Mouse (Mus musculus) heart, embryonic 13.5 days (tissue): ENCODE results near the gene Ocel1. TPM values are rescaled to one million over a fixed set of nuclear protein-coding genes. Genes with fewer than 3 reads are reported as not detected.

Experiments
- ATAC-seq: fragments of 200-750 bp; cut with Nextera tagmentation; 2 replicates; pipeline ENCODE4 v1.8.0; 2017; ENCODE audit warnings: moderate TSS enrichment; ENCODE audit not compliant: insufficient number of reproducible peaks, low FRiP score, low TSS enrichment; ENCODE audit errors: extremely low read depth
- H3K27ac ChIP-seq: fragments of 300-500 bp; sonication (generic); replicated peaks from 2 replicates; pipeline ENCODE4 v1.5.1; 2015; ENCODE audit warnings: moderate library complexity, mild to moderate bottlenecking, inconsistent platforms
- H3K27me3 ChIP-seq: fragments of 300-500 bp; sonication (generic); replicated peaks from 2 replicates; pipeline ENCODE4 v1.6.1; 2015; ENCODE audit warnings: mild to moderate bottlenecking, inconsistent platforms
- H3K36me3 ChIP-seq: fragments of 300-500 bp; sonication (generic); 2 replicates; pipeline ENCODE4 v1.6.1; 2015; ENCODE audit warnings: mild to moderate bottlenecking, inconsistent platforms
- H3K4me1 ChIP-seq: fragments of 300-500 bp; sonication (generic); 2 replicates; pipeline ENCODE4 v1.6.1; 2015; ENCODE audit warnings: inconsistent platforms
- H3K4me2 ChIP-seq: fragments of 300-500 bp; sonication (generic); 2 replicates; pipeline ENCODE4 v1.6.1; 2015; ENCODE audit warnings: inconsistent platforms, mild to moderate bottlenecking, moderate library complexity
- H3K4me3 ChIP-seq: fragments of 300-500 bp; sonication (generic); 2 replicates; pipeline ENCODE4 v1.5.1; 2015; ENCODE audit warnings: moderate library complexity, mild to moderate bottlenecking, inconsistent platforms
- H3K9ac ChIP-seq: fragments of 300-500 bp; sonication (generic); 2 replicates; pipeline ENCODE4 v1.6.1; 2015; ENCODE audit warnings: inconsistent platforms, mild to moderate bottlenecking, moderate library complexity
- H3K9me3 ChIP-seq: fragments of 300-500 bp; sonication (generic); 2 replicates; pipeline ENCODE4 v1.6.1; 2016; ENCODE audit warnings: inconsistent platforms
- WGBS: fragments of 180-500 bp; shearing (Covaris S2); methylation state at CpG from one replicate; pipeline ENCODE4 v1.1.7; 2015; ENCODE audit warnings: mixed read lengths; 5-methylcytosine and 5-hydroxymethylcytosine counted together
- polyA plus RNA-seq: library from polyadenylated mRNA; unstranded; fragments of >200 nt; fragmentation: Nextera tagmentation; extraction: Ambion mirVana; gene quantifications from 2 replicates; pipeline ENCODE4 v1.2.1, GENCODE M21; 2015

Gene Ocel1
- polyA plus RNA-seq, 1 experiment from 2014 or later, result 4.3 TPM

- Histone ChIP-seq H3K36me3 (peaks cover 22% of the 10 kb centered on the region), H3K27ac (peak overlapping the region; percentile 93; the same call in 1 of the 2 replicates), H3K9ac (peak overlapping the region; percentile 84), H3K9me3 (no peaks in the 10 kb centered on the region), H3K4me2 (peak overlapping the region; percentile 87), H3K4me3 (peak overlapping the region; percentile 72; the same call in 1 of the 2 replicates), H3K4me1 (peaks cover 40% of the 10 kb centered on the region), H3K27me3 (no peaks in the 10 kb centered on the region)
- no peak for ATAC-seq
Measured at GRCm38 (mm10) chr8:71368366-71368765, 2.7 kb upstream of the Ocel1 start.

- Histone ChIP-seq H3K27me3 (no peaks in the 10 kb centered on the region), H3K9me3 (no peaks in the 10 kb centered on the region), H3K9ac (0 out of 2 replicates have a peak overlapping the region, but pooled peaks have one; percentile 33), H3K4me3 (no peak overlapping the region), H3K4me2 (no peak overlapping the region), H3K27ac (peak overlapping the region; percentile 65), H3K4me1 (peaks cover 40% of the 10 kb centered on the region), H3K36me3 (peaks cover 31% of the 10 kb centered on the region)
- WGBS, result 88% methylated on average over 10 of the region's 10 CpGs
- no peak for ATAC-seq
Measured at GRCm38 (mm10) chr8:71369040-71369718, 1.9 kb upstream of the Ocel1 start.

GRCm38 (mm10) chr8:71370711-71371235 is 325 bp upstream of the Ocel1 start:
- no peak for ATAC-seq
- peak overlapping the region; percentile 66 for H3K4me3 ChIP-seq
- H3K9ac ChIP-seq, result peak overlapping the region; percentile 74
- peaks cover 46% of the 10 kb centered on the region for H3K36me3 ChIP-seq
- peaks cover 54% of the 10 kb centered on the region for H3K4me1 ChIP-seq
- H3K4me2 ChIP-seq, result peak overlapping the region; percentile 72
- H3K27ac ChIP-seq, result peak overlapping the region; percentile 78
- H3K27me3 ChIP-seq, result no peaks in the 10 kb centered on the region
- 17% methylated on average over 5 of the region's 5 CpGs for WGBS
- H3K9me3 ChIP-seq, result no peaks in the 10 kb centered on the region

- no peaks in the 10 kb centered on the region for H3K9me3 ChIP-seq
- no peak for ATAC-seq
- no peak overlapping the region for H3K4me3 ChIP-seq
- H3K27me3 ChIP-seq, result 0 out of 2 replicates have a peak, but pooled peaks cover 2% of the 10 kb centered on the region
- no peak overlapping the region for H3K27ac ChIP-seq
- H3K4me1 ChIP-seq, result peaks cover 63% of the 10 kb centered on the region
- WGBS, result 87% methylated on average over 12 of the region's 12 CpGs
- H3K9ac ChIP-seq, result no peak overlapping the region
- H3K4me2 ChIP-seq, result no peak overlapping the region
- peaks cover 61% of the 10 kb centered on the region for H3K36me3 ChIP-seq
Measured at GRCm38 (mm10) chr8:71372427-71372826, 1.3 kb downstream of the Ocel1 start.

GRCm38 (mm10) chr8:71373000-71373399 is 1.9 kb downstream of the Ocel1 start:
- Histone ChIP-seq H3K9ac (no peak overlapping the region), H3K9me3 (no peaks in the 10 kb centered on the region), H3K4me2 (no peak overlapping the region), H3K4me3 (no peak overlapping the region), H3K27ac (no peak overlapping the region), H3K4me1 (peaks cover 58% of the 10 kb centered on the region), H3K36me3 (peaks cover 67% of the 10 kb centered on the region), H3K27me3 (0 out of 2 replicates have a peak, but pooled peaks cover 4% of the 10 kb centered on the region)
- no peak for ATAC-seq
- 85% methylated on average over 3 of the region's 3 CpGs for WGBS

- Histone ChIP-seq H3K4me1 (peaks cover 57% of the 10 kb centered on the region), H3K36me3 (peaks cover 61% of the 10 kb centered on the region), H3K27me3 (0 out of 2 replicates have a peak, but pooled peaks cover 4% of the 10 kb centered on the region), H3K9ac (no peak overlapping the region), H3K4me2 (no peak overlapping the region), H3K9me3 (no peaks in the 10 kb centered on the region), H3K27ac (no peak overlapping the region), H3K4me3 (no peak overlapping the region)
- WGBS, result 74% methylated on average over 17 of the region's 17 CpGs
- no peak for ATAC-seq
Measured at GRCm38 (mm10) chr8:71374616-71375206, 3.6 kb downstream of the Ocel1 start.

GRCm38 (mm10) chr8:71375581-71376422 is 4.7 kb downstream of the Ocel1 start:
- ATAC-seq, result no peak
- Histone ChIP-seq H3K4me2 (peak overlapping the region; percentile 69), H3K9ac (peak overlapping the region; percentile 73), H3K4me1 (peaks cover 57% of the 10 kb centered on the region), H3K4me3 (peak overlapping the region; percentile 40), H3K27me3 (0 out of 2 replicates have a peak, but pooled peaks cover 8% of the 10 kb centered on the region), H3K27ac (no peak overlapping the region; the same call in 1 of the 2 replicates), H3K36me3 (peaks cover 58% of the 10 kb centered on the region), H3K9me3 (no peaks in the 10 kb centered on the region)
- 13% methylated on average over 59 of the region's 74 CpGs for WGBS

- peak overlapping the region; percentile 73 for H3K9ac ChIP-seq
- peaks cover 58% of the 10 kb centered on the region for H3K4me1 ChIP-seq
Measured at GRCm38 (mm10) chr8:71376423-71377030, 5.4 kb downstream of the Ocel1 start.

GRCm38 (mm10) chr8:71379008-71379407 is 7.9 kb downstream of the Ocel1 start:
- Histone ChIP-seq H3K27me3 (0 out of 2 replicates have a peak, but pooled peaks cover 8% of the 10 kb centered on the region), H3K4me1 (peaks cover 70% of the 10 kb centered on the region), H3K9ac (peak overlapping the region; percentile 96), H3K27ac (no peak overlapping the region), H3K36me3 (peaks cover 43% of the 10 kb centered on the region), H3K4me2 (peak overlapping the region; percentile 98), H3K9me3 (no peaks in the 10 kb centered on the region), H3K4me3 (peak overlapping the region; percentile 95; the same call in 1 of the 2 replicates)
- ATAC-seq, result no peak
- 77% methylated on average over 4 of the region's 4 CpGs for WGBS

More at GRCm38 (mm10) chr8:71376423-71377030, 5.4 kb downstream of the Ocel1 start:
- Histone ChIP-seq H3K27me3 (0 out of 2 replicates have a peak, but pooled peaks cover 8% of the 10 kb centered on the region), H3K9me3 (no peaks in the 10 kb centered on the region), H3K27ac (no peak overlapping the region), H3K4me3 (peak overlapping the region; percentile 40), H3K4me2 (peak overlapping the region; percentile 69), H3K36me3 (peaks cover 58% of the 10 kb centered on the region)
- ATAC-seq, result no peak
- WGBS, result 46% methylated on average over 8 of the region's 8 CpGs

GRCm38 (mm10) chr8:71379512-71380075 is 8.5 kb downstream of the Ocel1 start:
- H3K27ac ChIP-seq, result 0 out of 2 replicates have a peak overlapping the region, but pooled peaks have one; percentile 20

More at GRCm38 (mm10) chr8:71379512-71380075, 8.5 kb downstream of the Ocel1 start:
- Histone ChIP-seq H3K36me3 (peaks cover 37% of the 10 kb centered on the region), H3K4me3 (peak overlapping the region; percentile 95), H3K27me3 (0 out of 2 replicates have a peak, but pooled peaks cover 8% of the 10 kb centered on the region), H3K9ac (peak overlapping the region; percentile 96), H3K9me3 (no peaks in the 10 kb centered on the region), H3K4me2 (peak overlapping the region; percentile 98), H3K4me1 (peaks cover 68% of the 10 kb centered on the region)
- 56% methylated on average over 3 of the region's 3 CpGs for WGBS
- no peak for ATAC-seq
